Mouse (Mus musculus) cortical plate, adult 2 months (tissue): ENCODE measurements around the gene Map3k3.

Experiments used
- CTCF ChIP-seq: fragments of 200-500 bp; IDR thresholded peaks from 2 replicates; pipeline ENCODE4 v1.5.1; 2011; ENCODE audit warnings: mild to moderate bottlenecking, control low read depth, low read length; ENCODE audit not compliant: insufficient read depth; ENCODE audit errors: extremely low read depth
- POLR2A ChIP-seq: fragments of 200-500 bp; IDR thresholded peaks from 2 replicates; pipeline ENCODE4 v1.6.1; 2011; ENCODE audit warnings: mild to moderate bottlenecking, low read length, control low read depth; ENCODE audit not compliant: insufficient read depth; ENCODE audit errors: extremely low read depth

- TF ChIP-seq CTCF: no peak
- no peak for TF ChIP-seq POLR2A
These were observed 48.1 kb downstream of the Map3k3 start for GRCm38 (mm10) chr11:106132516-106132915.
